Mouse (Mus musculus) kidney, adult 2 months (tissue): ENCODE measurements around the gene Pclaf. TPM values are rescaled to one million over a fixed set of nuclear protein-coding genes. Genes with fewer than 3 reads are reported as not detected.
A peak's percentile ranks its signal among the peaks of the same experiment; 100 is the strongest.

Experiments used
- DNase-seq: peaks from one replicate; pipeline ENCODE4 v3.0.0; 2021
- H3K27ac ChIP-seq: fragments of 200-500 bp; 2 replicates; pipeline ENCODE4 v1.5.1; 2012; ENCODE audit warnings: low read depth, low read length, control low read depth, inconsistent platforms; ENCODE audit not compliant: insufficient read depth
- H3K27me3 ChIP-seq: fragments of 200-500 bp; replicated peaks from 2 replicates; pipeline ENCODE4 v1.6.1; 2012; ENCODE audit warnings: mild to moderate bottlenecking, moderate library complexity, low read length, inconsistent platforms; ENCODE audit not compliant: control insufficient read depth, insufficient read depth
- H3K36me3 ChIP-seq: fragments of 200-500 bp; 2 replicates; pipeline ENCODE4 v1.6.1; 2012; ENCODE audit warnings: mild to moderate bottlenecking, moderate library complexity, low read length, inconsistent platforms; ENCODE audit not compliant: control insufficient read depth, insufficient read depth
- H3K4me1 ChIP-seq: fragments of 200-500 bp; 2 replicates; pipeline ENCODE4 v1.6.1; 2011; ENCODE audit warnings: low read length; ENCODE audit not compliant: control insufficient read depth, insufficient read depth
- H3K4me3 ChIP-seq: fragments of 200-500 bp; 2 replicates; pipeline ENCODE4 v1.5.1; 2011; ENCODE audit warnings: mild to moderate bottlenecking, low read depth, low read length, control low read depth; ENCODE audit not compliant: insufficient read depth
- CTCF ChIP-seq: fragments of 200-500 bp; conservative IDR thresholded peaks from 2 replicates; pipeline ENCODE4 v1.5.1; 2011; ENCODE audit warnings: low read depth, mild to moderate bottlenecking, control low read depth, low read length, moderate library complexity, mixed read lengths; ENCODE audit not compliant: insufficient read depth, insufficient read length
- POLR2A ChIP-seq: fragments of 200-500 bp; IDR thresholded peaks from one replicate; pipeline ENCODE4 v1.6.1; 2011; ENCODE audit warnings: low read depth, low read length, control low read depth
- WGBS: fragments of 180-500 bp; shearing (Covaris S2); methylation state at CpG from one replicate; pipeline ENCODE4 v1.1.7; 2018; 5-methylcytosine and 5-hydroxymethylcytosine counted together
- polyA plus RNA-seq: library from polyadenylated mRNA; depleted of rRNA; stranded (reverse); fragments of >200 nt; gene quantifications from 2 replicates; pipeline ENCODE4 v1.2.3, GENCODE M21; 2012; rRNA removed

The Pclaf gene
- polyA plus RNA-seq, result 0.42 and 0.47 TPM in 2 replicates

DNA sequence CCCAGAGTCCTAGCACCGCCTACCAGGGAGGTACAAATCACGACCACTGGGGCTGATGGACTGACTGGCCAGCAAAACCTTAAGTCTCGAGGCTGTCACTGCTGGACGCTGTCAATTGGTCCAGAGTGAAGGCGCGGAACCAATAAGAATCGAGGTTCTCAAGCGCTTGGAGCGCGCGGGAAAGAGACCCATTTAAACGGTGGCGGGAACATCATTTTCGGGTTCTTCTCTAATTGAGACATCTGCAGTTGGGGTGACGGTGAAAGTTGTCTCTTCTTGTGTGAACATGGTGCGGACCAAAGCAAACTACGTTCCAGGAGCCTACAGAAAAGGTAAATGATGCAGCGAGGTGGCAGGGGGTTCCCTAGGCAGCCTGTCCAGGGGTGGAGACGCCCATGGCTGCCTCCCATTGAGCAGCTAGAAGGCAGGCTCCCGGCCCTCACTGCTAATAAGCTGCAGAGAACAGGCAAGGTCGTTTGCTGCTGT, at the start of gene Pclaf:
TSS of gene Pclaf (plus strand) at position 95 of the 486 bp plus-strand sequence.
- Histone ChIP-seq H3K27ac (no peak within 1 kb of the TSS), H3K4me1 (no peaks in the 10 kb centered on the region), H3K27me3 (no peaks in the 10 kb centered on the region), H3K4me3 (peak within 1 kb of the TSS; percentile 13; the same call in 1 of the 2 replicates), H3K36me3 (no peaks in the 10 kb centered on the region)
- TF ChIP-seq POLR2A (no peak), CTCF (no peak)
- DNase-seq, result peak; percentile 88
- WGBS, result under 1% methylated on average over 21 of the region's 21 CpGs

DNA sequence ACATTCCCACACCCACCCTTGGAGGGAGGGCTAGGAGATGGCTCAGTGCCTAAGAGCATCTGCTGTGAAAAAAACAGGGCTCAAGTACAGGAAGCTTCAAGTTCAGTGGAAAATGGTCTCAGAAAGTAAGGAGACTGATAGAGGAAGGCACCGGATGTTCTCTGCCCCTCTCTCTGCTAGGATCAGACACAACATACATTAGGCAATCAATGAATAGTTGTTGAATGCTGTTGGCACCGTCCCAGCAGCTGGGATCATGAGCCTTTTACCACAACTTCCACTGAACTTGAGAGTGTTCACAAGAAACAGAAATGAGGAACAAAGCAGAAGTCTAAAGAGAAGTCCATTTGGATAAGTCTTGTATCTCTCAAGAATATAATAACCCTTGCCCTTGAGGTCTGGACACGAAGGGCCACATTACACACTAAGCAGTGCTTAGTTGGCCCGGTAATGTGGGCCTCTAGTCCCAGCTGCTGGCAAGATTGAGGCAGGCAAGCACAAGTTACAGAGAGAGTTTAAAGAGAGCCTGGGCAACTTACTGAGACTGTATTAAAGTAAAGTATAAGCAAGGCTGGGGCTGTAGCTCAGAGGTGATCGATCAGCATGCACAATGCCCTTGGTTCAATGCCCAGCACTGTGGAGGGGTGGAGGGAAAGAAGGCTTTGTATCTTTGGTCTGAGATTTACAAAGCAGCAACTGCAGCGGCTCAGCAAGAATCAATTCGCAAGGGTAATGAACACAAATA, 45.4 kb upstream of the Pclaf start:
- peaks cover 7% of the 10 kb centered on the region; the same call in 1 of the 2 replicates for H3K36me3 ChIP-seq
- peaks cover 8% of the 10 kb centered on the region for H3K4me1 ChIP-seq
- TF ChIP-seq POLR2A (no peak), CTCF (0 out of 2 replicates have a peak, but pooled peaks have one; percentile 11)
- no peak overlapping the region for H3K27ac ChIP-seq
- DNase-seq, result no peak
- no peaks in the 10 kb centered on the region for H3K27me3 ChIP-seq
- WGBS, result 39% methylated on average over 7 of the region's 7 CpGs
- no peak overlapping the region for H3K4me3 ChIP-seq

DNA sequence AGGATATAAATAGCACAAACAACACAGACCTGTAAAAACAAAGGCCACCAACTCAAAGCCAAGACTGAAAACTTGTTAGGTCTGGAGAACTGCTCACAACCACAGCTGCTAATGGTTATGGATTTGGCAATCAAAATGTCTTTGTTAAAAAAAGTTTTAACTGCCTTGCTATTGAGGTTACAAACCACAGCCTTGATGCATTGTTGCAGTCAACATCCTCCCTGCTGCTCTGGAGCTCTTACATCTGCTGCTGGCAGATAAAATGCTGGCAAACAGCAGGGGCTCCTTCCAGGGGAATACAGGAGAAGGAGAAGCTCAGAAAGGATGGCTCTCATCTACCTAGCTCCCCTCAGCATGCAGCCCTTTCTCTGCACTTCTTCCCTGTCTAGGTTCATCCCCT, 41.9 kb upstream of the Pclaf start:
- no peaks in the 10 kb centered on the region for H3K27me3 ChIP-seq
- no peak overlapping the region for H3K4me3 ChIP-seq
- no peak overlapping the region for H3K27ac ChIP-seq
- H3K36me3 ChIP-seq, result peaks cover 8% of the 10 kb centered on the region
- TF ChIP-seq POLR2A, result no peak
- TF ChIP-seq CTCF, result no peak
- peaks cover 8% of the 10 kb centered on the region for H3K4me1 ChIP-seq
- DNase-seq, result no peak

DNA sequence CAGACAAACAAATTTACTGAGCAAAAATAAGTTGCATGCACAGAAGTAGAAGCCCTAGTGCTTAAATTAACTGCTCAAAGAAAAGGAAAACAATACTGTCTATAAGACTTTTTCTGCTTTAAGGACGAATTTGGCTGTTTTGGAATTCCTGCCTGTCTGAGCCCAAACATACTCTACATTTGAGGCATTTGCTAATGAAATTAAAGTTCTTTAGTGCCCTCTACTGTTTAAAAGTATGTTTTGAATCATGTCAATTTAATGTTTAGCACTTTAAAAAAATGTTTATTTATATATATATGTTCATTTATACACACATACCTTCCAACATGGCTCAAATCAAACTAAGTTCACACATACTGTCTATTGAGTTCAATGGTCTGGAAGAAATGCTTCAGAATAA, 39.8 kb upstream of the Pclaf start:
- peaks cover 5% of the 10 kb centered on the region for H3K36me3 ChIP-seq
- H3K27me3 ChIP-seq, result no peaks in the 10 kb centered on the region
- WGBS, result 25% methylated on average over 1 of the region's 1 CpGs
- no peak overlapping the region for H3K27ac ChIP-seq
- no peaks in the 10 kb centered on the region for H3K4me1 ChIP-seq
- no peak overlapping the region for H3K4me3 ChIP-seq
- TF ChIP-seq POLR2A, result no peak
- no peak for TF ChIP-seq CTCF
- no peak for DNase-seq

DNA sequence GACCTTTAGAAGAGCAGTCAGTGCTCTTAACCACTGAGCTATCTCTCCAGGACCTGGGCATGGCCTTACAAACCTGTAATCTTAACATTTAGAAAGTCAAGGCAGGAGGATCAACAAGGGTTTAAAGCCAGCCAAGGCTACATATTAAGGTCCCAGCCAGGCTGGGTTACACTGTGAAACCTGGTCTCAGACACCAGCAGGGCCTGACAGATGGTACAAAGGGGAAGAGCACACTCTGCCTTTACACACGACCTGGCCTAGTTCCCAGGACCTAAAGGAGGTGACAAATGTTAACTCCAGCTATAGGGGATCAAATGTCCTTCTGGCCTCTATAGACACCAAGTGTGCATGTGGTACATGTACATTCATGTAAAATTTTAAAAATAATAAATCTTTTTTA, 30.4 kb upstream of the Pclaf start:
- Histone ChIP-seq H3K27me3 (no peaks in the 10 kb centered on the region), H3K36me3 (peaks cover 10% of the 10 kb centered on the region), H3K4me1 (no peaks in the 10 kb centered on the region), H3K27ac (no peak overlapping the region), H3K4me3 (no peak overlapping the region)
- WGBS, result 36% methylated on average over 1 of the region's 1 CpGs
- TF ChIP-seq CTCF (no peak), POLR2A (no peak)
- no peak for DNase-seq

DNA sequence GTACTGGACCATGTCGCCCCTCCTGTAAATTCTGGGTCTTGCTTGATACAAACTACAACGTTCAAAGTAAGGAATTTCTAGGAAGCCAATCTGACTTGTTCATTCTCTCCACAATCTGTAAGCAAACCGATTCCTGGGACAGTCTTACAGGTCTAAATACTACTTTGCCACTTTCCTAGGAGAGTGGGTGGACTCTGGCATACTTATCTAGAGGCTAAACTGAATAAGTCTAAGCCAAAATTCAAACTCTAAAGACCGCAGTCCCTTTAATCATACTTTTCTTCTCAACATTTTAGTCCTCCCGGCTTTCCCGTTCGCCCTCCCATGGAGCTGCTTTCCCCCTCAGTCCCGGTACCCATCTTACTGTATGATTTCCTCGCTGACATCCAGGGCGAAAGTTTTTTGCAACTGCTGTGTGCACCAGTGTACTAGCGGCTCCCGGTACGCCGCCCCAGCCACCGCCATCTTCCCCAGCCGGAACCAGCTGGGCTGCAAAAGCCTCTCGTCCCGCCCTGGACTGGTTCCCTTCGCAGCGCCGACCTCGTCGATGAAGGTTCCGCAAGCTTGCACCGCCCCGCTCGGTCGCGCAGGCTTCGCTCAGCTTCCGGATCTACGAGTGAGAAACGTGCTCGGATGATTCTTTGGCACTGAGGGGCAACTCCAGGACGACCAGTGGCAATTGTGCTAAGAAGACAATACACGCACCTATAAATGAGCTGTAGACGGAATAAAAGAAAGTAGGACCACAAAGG, 5.3 kb upstream of the Pclaf start:
- TF ChIP-seq CTCF (no peak), POLR2A (peak; percentile 91)
- peak overlapping the region; percentile 98 for H3K4me3 ChIP-seq
- under 1% methylated on average over 37 of the region's 37 CpGs for WGBS

DNA sequence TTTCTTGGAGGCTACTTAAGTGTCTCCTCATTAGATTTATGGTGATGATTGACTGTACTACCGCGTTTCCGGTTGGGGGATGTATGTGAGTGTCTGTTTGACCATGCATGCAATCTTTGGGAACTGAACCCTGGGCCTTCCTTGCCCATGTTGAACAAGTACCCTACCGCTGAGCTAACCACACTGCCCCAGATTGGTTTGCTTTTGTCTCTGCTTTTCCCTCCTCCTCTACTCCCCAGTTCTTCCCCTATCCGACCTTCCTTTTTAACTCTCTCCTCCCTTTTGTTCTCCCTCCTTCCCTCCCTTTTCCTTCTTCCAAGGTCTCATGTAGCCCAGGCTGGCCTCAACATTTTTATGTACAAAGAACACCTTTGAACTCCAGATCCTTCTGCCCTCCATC, 1.1 kb downstream of the Pclaf start:
- Histone ChIP-seq H3K4me1 (no peaks in the 10 kb centered on the region), H3K4me3 (no peak overlapping the region), H3K36me3 (no peaks in the 10 kb centered on the region), H3K27me3 (no peaks in the 10 kb centered on the region), H3K27ac (no peak overlapping the region)
- 8% methylated on average over 5 of the region's 5 CpGs for WGBS
- no peak for DNase-seq
- TF ChIP-seq CTCF, result no peak
- TF ChIP-seq POLR2A, result no peak

More for the DNA sequence above, 5.3 kb upstream of the Pclaf start:
- Histone ChIP-seq H3K27me3 (no peaks in the 10 kb centered on the region), H3K27ac (peak overlapping the region; percentile 77), H3K4me1 (no peaks in the 10 kb centered on the region; the same call in 1 of the 2 replicates), H3K36me3 (no peaks in the 10 kb centered on the region)
- DNase-seq, result peak; percentile 94
